Mouse (Mus musculus) bone marrow, adult 2 months (tissue): ENCODE data around the gene Atp10b.

Experiments used
- CTCF ChIP-seq: fragments of 200-500 bp; IDR thresholded peaks from 2 replicates; pipeline ENCODE4 v1.5.1; 2011; ENCODE audit warnings: low read length, control low read depth; ENCODE audit not compliant: control insufficient read depth, insufficient read depth
- POLR2A ChIP-seq: fragments of 200-500 bp; IDR thresholded peaks from 2 replicates; pipeline ENCODE4 v1.6.1; 2011; ENCODE audit warnings: low read depth, mild to moderate bottlenecking, control low read depth, low read length, borderline replicate concordance; ENCODE audit not compliant: control insufficient read depth

GRCm38 (mm10) chr11:43158814-43159213 lies 9.1 kb downstream of the Atp10b start:
- TF ChIP-seq CTCF (no peak), POLR2A (no peak)
